ENCODE assay signal across 26 mouse cellular contexts in the genomic region with DNA sequence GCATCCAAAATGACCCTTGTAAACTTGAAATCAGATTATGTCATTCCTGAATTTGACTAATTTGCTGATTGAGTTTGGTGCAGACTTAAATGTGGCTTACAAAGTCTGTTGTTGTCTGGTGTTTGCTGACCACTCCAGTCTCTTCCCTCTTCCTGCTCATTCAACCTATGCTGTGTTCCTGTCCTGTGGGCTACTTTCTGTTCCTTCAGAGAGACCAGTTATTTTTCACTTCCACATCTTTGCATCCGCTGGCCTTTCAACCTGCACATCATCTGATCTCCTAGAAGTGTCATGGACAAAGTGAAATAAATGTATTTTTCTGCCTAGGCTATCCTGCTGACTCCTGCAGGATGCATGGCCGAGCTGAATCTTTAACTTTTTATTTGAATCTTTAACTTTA. TPM values are rescaled to one million over a fixed set of nuclear protein-coding genes. Genes with fewer than 3 reads are reported as not detected.
DNase-seq lines count a peak whose midpoint lies in the region; ATAC-seq and TF ChIP-seq lines count a peak whose summit lies in the region.
"Had no signal": no experiment of that assay in that cellular context is flagged by ENCODE, and none has a peak within 500 bp of the region (broad histone marks: within the 10 kb centered on the region; RNA-seq: fewer than 3 reads in every experiment).

No protein-coding gene starts in this region.

- 82% methylated on average over 2 of the region's 2 CpGs for WGBS in midbrain, embryonic 15.5 days

- no peaks in the 10 kb centered on the region for H3K36me3 ChIP-seq in midbrain, embryonic 15.5 days (replicated peaks)
- H3K36me3 ChIP-seq: embryonic facial prominence, embryonic 13.5 days; forebrain, embryonic 12.5 days; heart, embryonic 15.5 days; hindbrain, embryonic 13.5 days had no signal

- H3K4me2 ChIP-seq in midbrain, embryonic 15.5 days: no peak overlapping the region
- H3K4me2 ChIP-seq: embryonic facial prominence, embryonic 13.5 days; forebrain, embryonic 12.5 days; heart, embryonic 11.5 days; heart, embryonic 15.5 days; hindbrain, embryonic 13.5 days had no signal

- H3K27ac ChIP-seq in layer of hippocampus, adult 2 months: peak overlapping the region; percentile 39; the same call in 1 of the 2 replicates
- H3K27ac ChIP-seq in midbrain, embryonic 15.5 days: no peak overlapping the region
- no peak overlapping the region for H3K27ac ChIP-seq in gastrocnemius, adult 2 months
- H3K27ac ChIP-seq: embryonic facial prominence, embryonic 13.5 days; forebrain, embryonic 12.5 days; heart, embryonic 15.5 days; hindbrain, embryonic 13.5 days; hindbrain, postnatal 0 days had no signal

- intact Hi-C loops in gastrocnemius, adult 2 months (cut with DNase I): no loop called here

- TF ChIP-seq CTCF in layer of hippocampus, adult 2 months (conservative IDR thresholded peaks at IDR 0.05): no peak
- TF ChIP-seq CTCF in gastrocnemius, adult 2 months (IDR thresholded peaks at IDR 0.05): no peak

- no peak overlapping the region for H3K4me3 ChIP-seq in layer of hippocampus, adult 2 months
- H3K4me3 ChIP-seq in midbrain, embryonic 15.5 days: no peak overlapping the region
- no peak overlapping the region for H3K4me3 ChIP-seq in gastrocnemius, adult 2 months
- H3K4me3 ChIP-seq: embryonic facial prominence, embryonic 13.5 days; forebrain, embryonic 12.5 days; heart, embryonic 15.5 days; hindbrain, embryonic 13.5 days had no signal

- H3K9me3 ChIP-seq in midbrain, embryonic 15.5 days: no peaks in the 10 kb centered on the region
- H3K9me3 ChIP-seq: embryonic facial prominence, embryonic 13.5 days; forebrain, embryonic 12.5 days; heart, embryonic 15.5 days; hindbrain, embryonic 13.5 days had no signal

- 0 out of 2 replicates have a peak, but pooled peaks have one; percentile 14 for ATAC-seq in megakaryocyte progenitor cell, adult 5-6 weeks (replicated peaks; ENCODE audit: poor library complexity)
- ATAC-seq in midbrain, embryonic 15.5 days (replicated peaks): no peak
- ATAC-seq: forebrain, embryonic 16.5 days; hindbrain, postnatal 0 days had no signal

- no peaks in the 10 kb centered on the region for H3K27me3 ChIP-seq in midbrain, embryonic 15.5 days (replicated peaks)
- H3K27me3 ChIP-seq: embryonic facial prominence, embryonic 13.5 days; forebrain, embryonic 12.5 days; heart, embryonic 15.5 days; hindbrain, embryonic 13.5 days had no signal

- no peak overlapping the region for H3K9ac ChIP-seq in midbrain, embryonic 15.5 days
- H3K9ac ChIP-seq: embryonic facial prominence, embryonic 13.5 days; forebrain, embryonic 12.5 days; heart, embryonic 15.5 days; hindbrain, embryonic 13.5 days had no signal

- H3K4me1 ChIP-seq in midbrain, embryonic 15.5 days: no peaks in the 10 kb centered on the region
- H3K4me1 ChIP-seq: embryonic facial prominence, embryonic 13.5 days; forebrain, embryonic 12.5 days; heart, embryonic 15.5 days; hindbrain, embryonic 13.5 days had no signal

- no peak for DNase-seq in layer of hippocampus, adult 2 months (ENCODE audit: low spot score in 2 of 2)
- DNase-seq in layer of hippocampus, postnatal 25 days (ENCODE audit: extremely low spot score in 1 of 2, low spot score in 1 of 2): no peak
- DNase-seq in A20 (ENCODE audit: low read depth, low spot score): peak; percentile 32
- peak; percentile 28 for DNase-seq in brain, adult 2 months (ENCODE audit: low read depth, low spot score)
- no peak for DNase-seq in kidney, postnatal 4 days
- no peak for DNase-seq in gastrocnemius, adult 2 months
- DNase-seq: adrenal gland, adult 2 months; adrenal gland, postnatal 25 days; cerebellum, adult 11-12 months; cerebellum, adult 9-10 months; cerebellum, postnatal 36 days; gastrocnemius, postnatal 25 days; heart, postnatal 14 days had no signal

RNA-seq across cellular contexts. Expression of gene Ccr1, which starts 14.9 kb away (rescaled TPM):
- total RNA-seq in layer of hippocampus, adult 2 months (2021): under 1 TPM in 1 of 2 experiments, not detected in 1; 0.46 TPM
- total RNA-seq in layer of hippocampus, postnatal 25 days (2021): under 1 TPM; 0.28 to 0.37 TPM
- 4.5 and 5.1 TPM in 2 replicates for total RNA-seq in megakaryocyte progenitor cell, adult 5-6 weeks (2015)
- total RNA-seq in megakaryocyte progenitor cell, adult 5-6 weeks (2017): 3.1 and 3.6 TPM in 2 replicates
- 0.84 and 1.0 TPM in 2 replicates for polyA plus RNA-seq in midbrain, embryonic 15.5 days (2015; fragmentation: Nextera tagmentation; extraction: Ambion mirVana)
- total RNA-seq in gastrocnemius, adult 2 months (2021): under 1 TPM in 1 of 2 experiments, not detected in 1; 0.13 TPM
- total RNA-seq: ES-E14 had no signal

RNA-seq across cellular contexts. Expression of gene Ccr1l1, which starts 24.7 kb away (rescaled TPM):
- not detected for total RNA-seq in layer of hippocampus, adult 2 months (2021)
- total RNA-seq in layer of hippocampus, postnatal 25 days (2021): not detected
- total RNA-seq in megakaryocyte progenitor cell, adult 5-6 weeks (2015): 0.24 TPM in 1 of 2 replicates, not detected in the other
- total RNA-seq in megakaryocyte progenitor cell, adult 5-6 weeks (2017): not detected in 2 replicates
- polyA plus RNA-seq in midbrain, embryonic 15.5 days (2015; fragmentation: Nextera tagmentation; extraction: Ambion mirVana): not detected in 2 replicates
- not detected for total RNA-seq in gastrocnemius, adult 2 months (2021)
- total RNA-seq: adrenal gland, adult 2 months; adrenal gland, postnatal 25 days; ES-E14; gastrocnemius, adult 18-20 months; gastrocnemius, postnatal 25 days; heart, adult 18-20 months; heart, postnatal 14 days; hematopoietic stem cell, adult 5-6 weeks; hindbrain, postnatal 0 days had no signal
- polyA plus RNA-seq: adrenal gland, adult 2 months; embryonic facial prominence, embryonic 13.5 days; forebrain, embryonic 12.5 days; forebrain, embryonic 16.5 days; heart, embryonic 11.5 days; heart, embryonic 15.5 days; hindbrain, embryonic 13.5 days; hindbrain, postnatal 0 days had no signal

Comparison
In these comparisons a context has a peak if more than half of its experiments do, and no peak if none do; other contexts are left out.
1. DNase-seq: peak in A20 (single experiment) and brain, adult 2 months (single experiment); none in layer of hippocampus, adult 2 months (0 of 2), layer of hippocampus, postnatal 25 days (0 of 2), kidney, postnatal 4 days (0 of 2) and gastrocnemius, adult 2 months (single experiment).